Mouse (Mus musculus) brain, embryonic 14.5 days (tissue): ENCODE data around the gene Rhbdl2. TPM values are rescaled to one million over a fixed set of nuclear protein-coding genes. Genes with fewer than 3 reads are reported as not detected.

Experiments used
- DNase-seq: peaks from one replicate; pipeline ENCODE4 v3.0.0-alpha.2; 2011; ENCODE audit warnings: low read depth
- CTCF ChIP-seq: fragments of 200-500 bp; IDR thresholded peaks from 2 replicates; pipeline ENCODE4 v1.5.1; 2012; ENCODE audit warnings: inconsistent platforms, mild to moderate bottlenecking, moderate library complexity, borderline replicate concordance; ENCODE audit not compliant: insufficient read depth, insufficient read length; ENCODE audit errors: extremely low read depth
- POLR2A ChIP-seq: fragments of 200-500 bp; IDR thresholded peaks from 2 replicates; pipeline ENCODE4 v1.6.1; 2012; ENCODE audit warnings: mild to moderate bottlenecking, inconsistent platforms, borderline replicate concordance; ENCODE audit not compliant: poor library complexity, insufficient read depth, insufficient read length, severe bottlenecking; ENCODE audit errors: extremely low read depth
- polyA plus RNA-seq: library from polyadenylated mRNA; depleted of rRNA; stranded (reverse); fragments of >200 nt; gene quantifications from 2 replicates; pipeline ENCODE4 v1.2.3, GENCODE M21; 2012; rRNA removed

Gene Rhbdl2
- 1.4 and 1.5 TPM in 2 replicates for polyA plus RNA-seq

DNA sequence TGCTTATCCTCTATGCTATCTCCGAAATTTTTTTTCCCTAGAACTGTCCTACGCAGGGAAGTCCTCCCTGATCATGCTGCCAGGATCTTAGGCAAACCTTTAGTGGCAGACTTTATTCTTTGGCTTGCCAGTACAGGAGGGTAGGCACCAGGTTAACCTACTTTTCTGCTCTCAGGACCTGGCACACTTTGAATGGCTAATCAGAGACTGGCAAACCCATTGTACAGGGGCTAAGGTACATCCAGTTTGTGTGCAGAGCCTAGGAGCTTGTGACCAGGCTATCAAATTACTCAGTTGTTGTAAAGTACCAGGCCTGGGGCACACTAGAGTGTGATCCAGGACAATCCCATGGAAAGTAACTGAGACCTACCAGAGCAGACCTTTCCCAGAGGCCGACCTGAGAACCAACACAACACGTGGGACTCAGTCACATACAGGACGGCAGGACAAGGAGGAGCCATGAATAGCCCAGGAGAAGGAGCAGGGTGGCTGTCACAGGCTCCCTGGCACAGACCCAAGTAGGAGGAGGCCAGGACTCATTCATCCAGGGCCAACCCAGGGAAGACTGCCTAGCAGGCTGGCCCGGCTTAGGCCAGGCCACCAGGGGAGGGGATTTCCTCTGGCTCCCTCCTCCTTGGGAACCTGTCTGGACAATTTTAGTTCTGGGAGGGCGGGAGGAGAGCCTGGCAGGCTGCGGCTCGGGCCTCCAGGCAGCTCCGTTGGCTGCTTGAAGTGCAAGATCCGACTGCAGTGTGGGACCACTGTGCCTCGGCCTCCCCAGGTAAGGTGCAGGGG, at the start of gene Rhbdl2:
TSS of gene Rhbdl2 (plus strand) at position 684 of the 795 bp plus-strand sequence.
- TF ChIP-seq POLR2A (no peak), CTCF (no peak)
- peak; percentile 86 for DNase-seq

DNA sequence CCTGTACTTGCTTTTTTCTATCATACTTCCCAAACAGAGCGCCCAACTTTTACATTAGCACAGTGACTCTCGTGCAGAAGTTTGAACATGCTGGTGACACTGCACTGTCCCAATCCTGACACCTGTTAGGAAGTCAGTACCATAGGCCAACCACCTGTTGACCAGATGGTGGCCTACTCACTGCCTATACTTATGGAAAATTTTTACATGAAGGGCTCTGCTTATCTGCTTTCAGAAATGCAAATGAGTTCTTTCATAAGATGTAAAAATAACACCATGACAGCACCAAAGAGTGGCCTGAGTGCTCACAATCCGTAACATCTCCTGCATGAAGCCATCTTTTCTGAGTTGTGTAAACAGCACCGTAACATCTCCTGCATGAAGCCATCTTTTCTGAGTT, 49.0 kb upstream of the Rhbdl2 start:
- no peak for TF ChIP-seq CTCF
- no peak for TF ChIP-seq POLR2A
- no peak for DNase-seq

DNA sequence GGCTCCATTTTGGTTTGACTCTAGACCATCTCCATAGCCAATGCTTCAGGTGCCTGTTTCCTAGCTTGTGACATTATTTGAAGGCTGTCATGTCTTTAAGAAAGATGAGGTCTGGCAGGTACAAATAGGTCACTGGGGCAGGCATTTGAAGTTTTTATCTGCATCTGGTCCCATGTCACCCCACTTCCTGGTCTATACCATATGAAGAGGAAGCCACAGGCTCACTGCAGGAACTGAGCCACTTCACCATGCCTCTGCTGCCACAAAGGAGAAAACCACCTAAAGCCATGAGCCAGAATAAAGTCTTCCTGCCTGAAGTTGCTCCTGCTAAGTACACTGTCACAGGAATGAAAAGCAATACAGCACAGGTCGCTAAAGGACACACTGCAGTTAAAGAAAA, 44.8 kb upstream of the Rhbdl2 start:
- no peak for DNase-seq
- TF ChIP-seq CTCF (no peak), POLR2A (no peak)

DNA sequence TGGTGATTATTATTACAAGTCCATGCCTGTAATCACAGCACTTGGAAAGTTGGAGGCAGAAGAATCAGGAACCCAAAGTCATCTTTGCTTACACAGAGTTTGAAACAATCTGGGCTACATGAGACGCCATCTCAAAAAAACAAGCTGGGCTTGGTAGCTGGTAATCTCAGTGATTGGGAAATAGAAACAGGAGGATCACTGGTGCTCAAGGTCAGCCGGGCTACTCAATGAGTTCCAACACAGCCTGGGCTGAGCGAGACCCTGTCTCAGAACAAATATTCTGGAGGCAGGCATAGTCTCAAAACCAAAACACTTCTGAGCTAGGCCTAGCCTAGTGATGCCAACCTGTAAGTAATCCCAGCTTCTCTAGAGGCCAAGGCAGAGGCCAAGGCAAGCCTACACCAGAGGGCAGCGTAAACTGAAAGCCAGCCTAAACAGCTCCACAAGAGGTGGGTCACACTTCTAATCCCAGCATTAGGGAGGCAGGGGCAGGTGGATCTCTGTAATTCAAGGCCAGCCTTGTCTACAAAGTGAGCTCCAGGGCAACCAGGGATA, 42.4 kb upstream of the Rhbdl2 start:
- DNase-seq, result no peak
- TF ChIP-seq POLR2A, result no peak
- no peak for TF ChIP-seq CTCF

DNA sequence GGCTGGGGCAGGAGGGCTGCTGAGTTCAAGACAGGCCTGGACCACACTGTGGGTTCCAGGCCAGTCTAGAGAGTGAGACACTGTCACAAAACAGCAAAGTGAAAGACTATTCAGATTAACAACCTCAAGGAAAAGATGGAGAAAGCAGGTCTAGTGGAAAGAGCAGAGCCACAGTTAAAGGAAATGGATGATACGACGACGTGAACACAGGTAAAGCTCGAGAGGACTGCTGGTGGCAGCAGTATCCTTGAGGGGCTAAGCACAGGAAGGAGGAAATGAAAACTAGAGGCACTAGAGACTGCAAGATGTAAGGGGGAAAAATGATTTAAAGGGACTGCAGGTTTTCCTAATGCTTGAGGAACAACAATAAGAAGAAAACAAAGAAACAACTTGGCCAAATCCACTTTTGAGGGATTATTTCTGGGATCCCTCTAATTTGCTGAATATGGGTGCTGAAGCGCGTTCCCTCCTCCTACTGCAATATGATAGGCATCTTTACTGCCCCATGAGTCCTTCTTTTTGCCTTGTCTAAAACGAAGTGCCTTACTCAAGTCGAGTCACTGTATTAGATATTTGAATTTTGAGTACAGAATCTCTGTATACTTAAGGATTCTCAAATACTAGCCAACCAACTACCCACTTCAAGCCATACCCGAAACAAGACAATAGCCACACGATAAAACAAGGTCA, 38.8 kb upstream of the Rhbdl2 start:
- DNase-seq, result peak; percentile 28
- TF ChIP-seq POLR2A, result no peak
- TF ChIP-seq CTCF, result no peak

DNA sequence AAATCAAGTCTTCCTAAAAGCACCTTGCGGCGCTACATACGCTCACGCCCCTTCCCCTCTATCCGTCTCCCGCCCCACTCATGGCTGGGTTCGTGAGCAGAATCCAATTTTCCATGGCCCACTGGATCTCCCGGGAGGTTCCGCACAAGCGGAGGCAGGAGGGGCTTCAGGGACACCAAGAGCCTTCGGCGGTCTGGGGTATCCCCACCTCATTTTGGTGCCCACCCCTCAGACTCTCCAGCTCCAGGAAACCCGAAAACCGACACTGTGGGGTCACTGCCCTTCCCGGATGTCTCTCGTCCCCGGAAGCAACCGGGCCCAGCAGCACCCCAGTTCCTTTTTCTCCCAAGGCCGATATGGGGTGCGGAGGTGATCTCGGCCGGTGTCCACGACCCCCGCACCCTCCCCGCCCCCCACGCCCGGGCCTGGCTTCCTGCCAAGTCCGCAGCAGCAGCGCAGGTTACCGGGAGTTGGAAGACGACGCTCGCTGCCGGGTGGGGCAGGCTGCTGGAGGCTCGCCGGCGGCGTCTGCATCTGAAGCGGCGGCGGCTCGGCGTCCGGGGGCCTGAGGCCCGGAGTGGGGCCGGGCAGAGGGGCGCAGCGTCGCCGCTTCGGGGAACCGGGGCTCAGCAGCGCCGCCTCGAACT, 38.1 kb upstream of the Rhbdl2 start:
- TF ChIP-seq CTCF (no peak), POLR2A (no peak)

DNA sequence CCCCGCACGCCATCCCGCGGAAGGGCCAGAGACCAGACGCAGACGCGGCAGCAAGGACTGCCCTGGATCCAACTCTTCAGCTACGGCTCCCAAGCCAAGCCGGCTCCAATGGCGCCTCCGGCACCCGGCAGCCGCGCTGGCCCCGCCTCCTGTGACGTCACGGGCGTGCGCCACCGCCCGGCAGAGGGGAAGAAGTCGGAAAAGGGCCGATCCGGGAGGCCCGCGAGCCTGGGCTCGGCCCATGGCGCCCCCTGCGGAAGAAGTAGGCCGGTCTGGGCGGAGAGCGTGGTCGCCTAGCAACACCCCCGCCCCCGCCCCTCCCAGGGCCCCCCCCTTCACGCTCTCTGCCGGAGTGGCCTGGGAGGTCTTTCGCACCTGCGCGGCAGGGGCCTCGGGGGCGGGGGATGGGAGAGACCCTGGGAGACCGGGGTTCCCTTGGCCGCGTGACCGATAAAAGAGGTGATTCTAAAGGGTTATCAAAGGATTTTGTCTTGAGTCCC, 37.5 kb upstream of the Rhbdl2 start, which contains the start of gene Akirin1:
TSS of gene Akirin1 (minus strand) at position 194 of the 500 bp plus-strand sequence.
- 0 out of 2 replicates have a peak, but pooled peaks have one; percentile 15 for TF ChIP-seq CTCF
- TF ChIP-seq POLR2A, result peak; percentile 95

More for the DNA sequence above, 38.1 kb upstream of the Rhbdl2 start:
- DNase-seq, result peak; percentile 62

DNA sequence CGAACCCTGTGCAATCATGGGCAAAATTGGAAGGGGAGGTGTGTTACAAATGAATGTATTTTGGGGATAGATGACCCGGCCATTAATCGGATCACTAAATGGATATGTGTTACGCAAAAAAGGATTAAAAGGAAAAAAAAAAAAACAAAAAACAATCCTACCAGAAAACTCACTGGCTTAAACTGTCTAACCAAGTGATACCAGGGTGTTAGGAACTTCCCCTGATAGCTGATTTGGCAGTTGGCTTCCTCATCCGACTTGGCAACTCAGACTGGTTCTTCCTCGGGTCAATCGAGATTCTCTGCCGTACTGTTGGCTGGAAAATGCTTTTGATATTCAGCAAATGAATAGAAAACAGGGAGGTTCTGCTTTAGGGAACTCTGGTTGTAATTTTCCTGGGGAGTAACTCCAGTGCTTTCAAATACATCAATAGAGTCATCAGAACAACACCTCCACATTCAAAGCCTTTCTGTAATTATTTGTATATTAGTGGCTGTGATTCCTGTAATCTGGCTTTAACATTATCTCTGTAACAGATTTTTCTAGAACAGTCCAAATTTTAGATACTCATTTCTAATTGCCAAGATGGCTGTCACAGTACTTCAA, 36.9 kb upstream of the Rhbdl2 start:
- DNase-seq, result peak; percentile 67
- TF ChIP-seq POLR2A (no peak), CTCF (no peak)

More for the DNA sequence above, 37.5 kb upstream of the Rhbdl2 start, which contains the start of gene Akirin1:
- DNase-seq, result peak; percentile 98

DNA sequence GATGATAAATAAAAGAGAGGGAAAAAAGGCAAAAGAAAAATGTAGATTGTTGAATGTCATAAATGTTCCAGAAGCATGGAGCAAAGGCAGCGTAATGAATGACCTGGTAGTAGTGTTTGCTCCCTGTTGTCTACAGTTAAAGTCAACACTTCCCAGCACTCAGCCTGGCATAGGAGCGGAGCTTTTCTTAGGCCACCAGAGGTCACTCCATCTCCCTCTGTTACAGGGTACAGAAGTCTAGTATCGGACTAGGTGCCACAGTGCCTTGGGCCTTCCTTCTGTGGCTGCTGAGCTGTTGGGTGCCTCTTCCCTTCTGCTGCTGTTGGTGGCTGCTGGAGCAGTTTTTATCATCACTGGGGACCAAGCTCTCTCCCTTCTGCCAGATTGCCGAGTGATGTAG, 29.4 kb upstream of the Rhbdl2 start:
- peak; percentile 40 for DNase-seq
- TF ChIP-seq POLR2A (no peak), CTCF (peak; percentile 41; the same call in 1 of the 2 replicates)

DNA sequence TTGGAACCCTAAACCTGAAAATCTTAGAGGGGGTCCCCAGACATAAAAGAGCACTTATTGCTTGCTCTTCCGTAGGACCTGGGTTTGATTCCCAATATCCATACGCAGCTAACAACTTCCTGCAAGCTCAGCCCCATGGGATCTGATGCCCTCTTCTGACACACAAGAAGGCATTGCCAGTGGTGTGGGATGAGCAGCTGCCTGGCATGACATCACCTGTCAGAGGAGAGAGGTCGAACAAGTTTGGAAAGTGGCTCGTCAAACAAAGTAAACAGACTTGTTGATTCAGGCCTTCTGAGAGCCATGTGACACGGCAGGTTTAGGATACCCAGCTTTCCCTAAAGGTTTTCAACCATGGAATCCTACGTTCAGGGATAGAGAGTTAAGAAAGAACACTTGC, 22.6 kb upstream of the Rhbdl2 start:
- no peak for TF ChIP-seq CTCF
- TF ChIP-seq POLR2A, result no peak
- DNase-seq, result no peak

DNA sequence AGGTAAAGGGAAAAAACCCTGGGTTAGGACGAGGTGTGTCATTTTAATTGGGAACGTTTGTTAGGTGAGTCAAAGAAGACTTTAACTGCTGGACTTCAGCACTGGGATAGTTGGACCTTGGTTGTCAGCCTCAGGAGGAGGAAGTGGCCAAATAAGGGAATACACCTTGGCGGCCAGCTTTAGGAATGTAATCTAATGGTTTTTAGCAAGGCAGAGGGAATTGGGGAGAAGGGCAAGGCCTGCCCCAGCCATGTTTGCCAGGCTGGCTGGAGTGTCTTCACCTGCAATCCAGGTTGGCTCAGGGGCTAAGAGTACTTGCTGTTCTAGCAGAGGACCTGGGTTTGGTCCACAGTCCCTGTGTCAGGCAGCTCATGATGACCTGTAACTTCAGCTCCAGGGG, 19.9 kb upstream of the Rhbdl2 start:
- no peak for DNase-seq
- no peak for TF ChIP-seq POLR2A
- TF ChIP-seq CTCF, result no peak

DNA sequence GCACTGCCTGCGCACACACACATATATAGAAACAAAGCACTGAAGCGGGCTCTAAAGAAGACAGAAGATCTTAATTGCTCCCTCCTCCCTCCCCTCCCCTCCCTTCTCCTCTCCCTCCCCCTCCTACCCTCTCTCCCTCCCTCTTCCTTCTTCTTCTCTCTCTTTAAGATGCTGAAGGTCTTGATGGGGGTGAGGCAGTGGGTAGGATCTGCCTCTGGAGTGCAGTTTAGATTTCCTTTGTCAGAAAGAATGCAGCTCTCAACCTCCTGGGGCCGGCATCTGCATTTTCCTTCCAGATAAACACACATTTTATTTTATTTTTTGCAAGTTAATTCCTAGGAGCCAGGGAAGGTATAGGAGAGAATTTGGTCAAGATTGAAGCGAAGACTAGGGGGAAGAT, 19.4 kb upstream of the Rhbdl2 start:
- no peak for DNase-seq
- TF ChIP-seq CTCF (no peak), POLR2A (no peak)
